Mouse (Mus musculus) frontal cortex, adult 2 months (tissue): ENCODE results near the gene Capza1. TPM values are rescaled to one million over a fixed set of nuclear protein-coding genes. Genes with fewer than 3 reads are reported as not detected.

Experiments used
- DNase-seq, 2 experiments: peaks; one replicate each; pipeline ENCODE4 v3.0.0; 2022; ENCODE audit warnings: low spot score in 1 of 2; ENCODE audit errors: extremely low spot score in 1 of 2
- polyA plus RNA-seq: library from polyadenylated mRNA; depleted of rRNA; stranded (reverse); fragments of >200 nt; gene quantifications from 2 replicates; pipeline ENCODE4 v1.2.3, GENCODE M21; 2012; rRNA removed

Gene Capza1
- polyA plus RNA-seq, 1 experiment: 35.0 TPM

GRCm38 (mm10) chr3:104790401-104790937 lies 73.8 kb downstream of the Capza1 start:
- peak in 1 of 2 experiments; percentile 77 for DNase-seq

- DNase-seq: no peak
These were observed 74.5 kb downstream of the Capza1 start for GRCm38 (mm10) chr3:104789822-104790221.

GRCm38 (mm10) chr3:104789312-104789605 lies 75.0 kb downstream of the Capza1 start:
- DNase-seq: no peak

GRCm38 (mm10) chr3:104788561-104789311 lies 75.6 kb downstream of the Capza1 start:
- peak in 1 of 2 experiments; percentile 59 for DNase-seq

- DNase-seq: no peak
These were observed 76.2 kb downstream of the Capza1 start, which contains the start of gene Rhoc for GRCm38 (mm10) chr3:104788075-104788474. TSS of gene Rhoc (plus strand) at chr3:104788375.

- DNase-seq: no peak
These were observed 79.0 kb downstream of the Capza1 start for GRCm38 (mm10) chr3:104785284-104785683.

- no peak for DNase-seq
These were observed 80.3 kb downstream of the Capza1 start for GRCm38 (mm10) chr3:104783971-104784500.

GRCm38 (mm10) chr3:104782061-104782681 lies 82.1 kb downstream of the Capza1 start:
- no peak for DNase-seq

- no peak for DNase-seq
These were observed 82.8 kb downstream of the Capza1 start, which contains the start of gene Fam19a3 for GRCm38 (mm10) chr3:104781471-104781903. TSS of gene Fam19a3 (minus strand) at chr3:104781840.

GRCm38 (mm10) chr3:104780561-104781420 lies 83.5 kb downstream of the Capza1 start, which contains the start of gene Ppm1j:
TSS of gene Ppm1j (plus strand) at chr3:104781056.
- no peak for DNase-seq

GRCm38 (mm10) chr3:104779949-104780348 lies 84.4 kb downstream of the Capza1 start:
- peak in 1 of 2 experiments; percentile 63 for DNase-seq

- no peak for DNase-seq
These were observed 87.0 kb downstream of the Capza1 start for GRCm38 (mm10) chr3:104777342-104777741.

GRCm38 (mm10) chr3:104773301-104773700 lies 91.0 kb downstream of the Capza1 start:
- DNase-seq: no peak

Other genes with a start within 250 kb of the Capza1 start
- 22.1 and 23.0 TPM in 2 replicates for gene Slc16a1, start 225.8 kb downstream of the Capza1 start, polyA plus RNA-seq
- 15.8 and 15.9 TPM in 2 replicates for gene Ppm1j, start 83.4 kb downstream of the Capza1 start, polyA plus RNA-seq
- 2.6 and 3.5 TPM in 2 replicates for gene Fam19a3, start 82.7 kb downstream of the Capza1 start, polyA plus RNA-seq
- 30.8 and 42.7 TPM in 2 replicates for gene Rhoc, start 76.1 kb downstream of the Capza1 start, polyA plus RNA-seq
- gene Mov10, start 45.9 kb downstream of the Capza1 start, polyA plus RNA-seq: 15.0 TPM in 2 replicates
- gene St7l, start 500 bp downstream of the Capza1 start, polyA plus RNA-seq: 12.3 and 15.2 TPM in 2 replicates
- 0.40 and 0.58 TPM in 2 replicates for gene Wnt2b, start 97.4 kb upstream of the Capza1 start, polyA plus RNA-seq
- 9.3 and 10.3 TPM in 2 replicates for gene Cttnbp2nl, start 188.6 kb upstream of the Capza1 start, polyA plus RNA-seq
- not detected in 2 replicates for gene 4930564D02Rik, start 202.3 kb upstream of the Capza1 start, polyA plus RNA-seq